Mouse (Mus musculus) kidney, adult 2 months (tissue): Measurements from ENCODE around the gene Gm13889.

Experiments used
- CTCF ChIP-seq: fragments of 200-500 bp; conservative IDR thresholded peaks from 2 replicates; pipeline ENCODE4 v1.5.1; 2011; ENCODE audit warnings: low read depth, mild to moderate bottlenecking, control low read depth, low read length, moderate library complexity, mixed read lengths; ENCODE audit not compliant: insufficient read depth, insufficient read length
- POLR2A ChIP-seq: fragments of 200-500 bp; IDR thresholded peaks from one replicate; pipeline ENCODE4 v1.6.1; 2011; ENCODE audit warnings: low read depth, low read length, control low read depth

DNA sequence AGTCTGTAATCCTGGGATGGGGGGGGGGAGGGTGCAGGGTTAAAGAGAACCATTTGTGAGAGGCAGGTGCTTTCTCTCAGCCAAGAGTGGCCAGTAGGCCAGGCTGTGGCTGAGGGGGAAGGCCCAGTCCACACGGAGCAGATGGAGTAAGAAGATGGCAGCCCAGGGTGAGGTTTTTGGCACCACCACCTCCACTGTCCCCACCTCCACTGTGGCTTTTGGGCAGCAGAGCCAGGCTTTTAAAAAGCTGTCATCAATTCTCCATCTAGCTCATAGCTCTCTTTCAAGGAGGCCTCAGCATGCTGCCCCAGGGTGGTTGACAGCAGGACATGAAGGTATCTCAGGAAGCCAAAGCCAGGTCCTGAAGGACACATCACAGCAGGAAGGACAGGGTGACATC, 6.8 kb upstream of the Gm13889 start:
- TF ChIP-seq CTCF (no peak), POLR2A (no peak)
